Mouse (Mus musculus): ENCODE measurements around the gene Vps33b.

Gene Vps33b

DNA sequence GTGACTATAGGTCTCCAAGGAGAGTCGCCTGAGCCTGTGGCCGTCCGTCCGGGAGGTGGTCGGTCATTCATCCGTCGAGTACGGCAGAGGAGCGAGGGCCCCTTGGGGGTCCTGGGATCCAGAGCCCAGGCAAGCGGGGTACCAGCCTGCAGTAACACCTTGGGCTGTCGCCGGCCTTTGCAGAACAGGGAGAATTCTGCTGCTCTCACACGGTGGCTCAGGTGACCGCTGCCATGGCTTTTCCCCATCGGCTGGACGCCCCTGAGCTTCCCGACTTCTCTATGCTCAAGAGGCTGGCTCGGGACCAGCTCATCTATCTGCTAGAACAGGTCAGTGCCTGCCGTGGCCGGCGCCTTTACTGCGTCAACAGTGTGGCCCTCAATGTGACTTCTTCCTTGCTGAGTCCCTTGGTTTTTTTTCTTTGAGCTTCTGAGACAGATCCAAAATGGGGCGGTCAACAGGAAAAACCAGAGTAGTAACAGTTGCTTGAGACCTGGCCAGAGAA lies 354 bp downstream of the Vps33b start:
- no peak for DNase-seq (ENCODE audit: low spot score)

DNA sequence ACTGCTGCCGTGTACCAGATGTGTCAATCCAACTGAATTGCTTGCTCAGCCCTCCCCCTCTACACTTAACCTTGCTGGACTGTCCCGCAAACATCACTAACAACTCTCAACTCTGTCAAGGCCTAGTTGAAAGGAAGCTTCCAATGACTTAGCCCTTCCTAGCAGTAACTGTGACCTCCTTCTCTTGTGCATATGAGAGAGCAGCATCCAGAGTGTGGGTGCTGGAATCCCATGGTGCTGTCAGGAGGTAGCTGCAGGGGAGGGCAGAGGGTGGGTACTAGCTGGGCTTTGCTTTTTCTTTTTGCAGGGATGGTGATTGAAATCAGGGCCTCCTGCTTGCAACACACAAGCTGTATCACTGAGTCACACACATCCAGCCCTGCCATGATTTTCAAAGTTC lies 4.0 kb downstream of the Vps33b start:
- DNase-seq (ENCODE audit: low spot score): no peak

GRCm38 (mm10) chr7:80276374-80276773 lies 6.9 kb downstream of the Vps33b start:
- DNase-seq (ENCODE audit: low spot score): no peak

GRCm38 (mm10) chr7:80280032-80280431 lies 10.6 kb downstream of the Vps33b start:
- no peak for DNase-seq (ENCODE audit: low spot score)

GRCm38 (mm10) chr7:80280998-80281397 lies 11.5 kb downstream of the Vps33b start:
- DNase-seq (ENCODE audit: low spot score): no peak

- no peak for DNase-seq (ENCODE audit: low spot score)
Observed at GRCm38 (mm10) chr7:80281646-80282045, 12.2 kb downstream of the Vps33b start.

DNA sequence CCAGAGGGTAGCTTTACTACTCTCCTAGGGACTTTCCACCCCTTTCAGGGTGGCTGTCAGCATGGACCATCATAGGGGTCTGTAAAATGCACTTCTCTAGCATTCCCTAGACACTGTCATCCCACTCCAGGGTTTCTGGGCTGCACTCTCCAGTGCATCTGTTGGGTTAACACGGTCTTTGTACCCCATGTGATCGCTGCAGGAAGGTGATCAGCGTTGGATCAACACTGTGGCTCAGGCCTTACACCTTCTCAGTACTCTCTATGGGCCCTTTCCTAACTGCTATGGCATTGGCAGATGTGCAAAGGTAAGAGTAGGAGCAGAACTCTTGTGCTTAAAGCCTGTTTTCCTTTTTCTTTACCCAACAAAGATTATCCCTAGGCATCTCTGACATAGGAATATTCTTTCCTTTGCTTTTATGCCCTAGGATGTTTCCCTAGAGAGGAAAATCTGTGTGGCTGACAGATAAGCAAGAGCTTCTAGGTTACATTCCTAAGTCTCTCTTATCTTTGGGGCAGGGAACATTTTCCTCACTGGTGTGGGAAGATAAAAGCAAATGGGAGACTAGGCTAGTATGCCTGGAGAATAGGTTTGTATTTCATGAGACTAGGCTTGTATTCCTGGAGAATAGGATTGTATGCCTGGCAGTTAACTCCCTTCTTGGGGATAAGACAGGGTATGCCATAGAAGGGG lies 13.9 kb downstream of the Vps33b start:
- DNase-seq (ENCODE audit: low spot score): no peak

GRCm38 (mm10) chr7:80284391-80284790 lies 14.9 kb downstream of the Vps33b start:
- DNase-seq (ENCODE audit: low spot score): no peak

GRCm38 (mm10) chr7:80285725-80286124 lies 16.3 kb downstream of the Vps33b start:
- DNase-seq (ENCODE audit: low spot score): no peak

DNA sequence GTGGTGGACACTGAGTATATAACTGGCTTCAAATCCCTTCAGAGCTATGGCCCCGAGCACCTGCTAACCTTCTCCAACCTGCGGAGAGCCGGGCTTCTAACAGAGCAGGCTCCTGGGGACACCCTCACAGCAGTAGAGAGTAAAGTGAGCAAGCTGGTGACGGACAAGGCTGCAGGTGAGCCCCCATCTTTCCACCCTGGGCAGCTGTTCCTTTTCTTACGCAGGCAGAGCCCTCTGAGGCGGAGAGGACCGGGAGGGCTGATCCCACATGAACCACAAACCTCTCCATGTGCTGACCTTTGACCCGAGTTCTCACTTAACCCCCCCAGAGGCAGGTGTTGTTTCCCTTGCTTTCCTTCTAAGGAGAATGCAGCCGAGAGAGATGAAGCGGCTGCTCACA lies 18.3 kb downstream of the Vps33b start:
- DNase-seq (ENCODE audit: low spot score): no peak

GRCm38 (mm10) chr7:80294062-80294763 lies 24.8 kb downstream of the Vps33b start, which contains the start of gene Prc1:
Prc1 (plus strand) TSS chr7:80294450.
- DNase-seq (ENCODE audit: low spot score): peak; percentile 92

DNA sequence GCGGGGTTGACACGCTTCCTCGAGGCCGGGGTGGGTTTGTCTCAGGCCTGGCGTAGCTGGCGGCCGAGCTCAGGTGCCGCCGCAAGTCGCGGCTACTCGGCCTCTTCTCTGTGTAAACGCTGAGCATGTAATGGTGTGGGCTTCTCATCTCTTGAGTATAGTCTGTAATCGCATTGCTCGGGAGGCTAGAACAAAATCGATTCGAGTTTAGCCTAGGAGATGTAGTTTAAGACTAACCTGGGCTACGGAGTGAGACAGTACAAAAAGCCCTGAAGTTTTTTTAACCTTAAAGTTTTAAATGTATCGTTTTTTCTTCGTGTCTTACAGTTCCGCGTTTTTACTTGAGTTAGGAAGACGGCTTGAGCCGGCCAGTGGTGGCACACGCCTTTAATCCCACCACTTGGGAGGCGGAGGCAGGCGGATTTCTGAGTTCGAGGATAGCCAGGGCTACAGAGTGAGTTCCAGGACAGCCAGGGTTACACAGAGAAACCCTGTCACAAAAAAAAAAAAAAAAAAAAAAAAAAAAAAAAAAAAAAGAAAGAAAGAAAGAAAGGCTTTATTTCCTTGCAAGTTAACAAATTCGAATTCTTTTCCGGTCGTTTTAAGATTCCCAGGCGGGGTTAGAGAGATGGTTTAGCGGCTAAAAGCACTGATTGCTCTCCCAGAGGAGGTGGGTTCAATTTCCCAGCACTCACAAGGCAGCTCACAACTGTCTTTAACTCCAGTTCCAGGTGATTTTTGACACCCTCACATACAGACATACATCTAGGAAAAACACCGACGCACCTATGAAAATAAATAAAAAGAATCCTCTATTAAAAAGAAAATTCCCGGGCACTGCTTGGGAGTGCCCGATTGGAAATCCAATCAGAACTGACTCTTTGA lies 25.6 kb downstream of the Vps33b start:
- no peak for DNase-seq (ENCODE audit: low spot score)

- DNase-seq (ENCODE audit: low spot score): no peak
Observed at GRCm38 (mm10) chr7:80296462-80296861, 27.0 kb downstream of the Vps33b start.

- DNase-seq (ENCODE audit: low spot score): no peak
Observed at GRCm38 (mm10) chr7:80297041-80297440, 27.6 kb downstream of the Vps33b start.

DNA sequence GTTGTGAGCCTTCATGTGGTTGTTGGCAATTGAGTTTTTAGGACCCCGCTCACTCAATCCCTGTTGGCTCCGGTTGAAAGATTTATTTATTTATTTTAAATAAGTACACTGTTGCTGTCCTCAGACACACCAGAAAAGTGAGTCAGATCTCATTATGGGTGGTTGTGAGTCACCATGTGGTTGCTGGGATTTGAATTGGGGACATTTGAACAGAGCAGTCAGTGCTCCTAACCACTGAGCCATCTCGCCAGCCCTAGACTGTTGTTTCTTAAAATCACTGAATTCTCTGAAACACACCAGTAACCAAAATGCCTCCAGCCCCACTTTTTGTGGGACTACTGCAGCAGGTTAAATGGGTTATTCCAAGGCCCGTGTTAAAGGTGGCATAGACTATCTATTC lies 29.3 kb downstream of the Vps33b start:
- no peak for DNase-seq (ENCODE audit: low spot score)

DNA sequence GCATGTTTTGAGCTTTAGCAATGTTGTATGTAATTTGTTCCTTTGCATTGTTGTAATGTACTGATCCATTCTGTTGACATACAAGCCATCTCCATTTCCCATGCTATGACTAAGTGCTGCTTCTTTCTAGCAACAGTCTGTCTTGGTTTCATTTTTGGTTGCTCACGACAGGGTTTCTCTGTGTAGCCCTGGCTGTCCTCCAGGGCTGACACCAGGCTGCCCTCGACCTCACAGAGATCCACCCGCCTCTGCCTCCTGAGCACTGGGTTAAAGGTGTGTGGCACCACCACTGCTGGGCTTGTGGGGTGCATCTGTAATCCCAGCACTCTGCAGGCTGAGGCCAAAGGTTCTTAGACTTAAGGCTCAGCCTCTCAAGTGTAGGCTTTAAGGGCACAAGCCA lies 30.1 kb downstream of the Vps33b start:
- no peak for DNase-seq (ENCODE audit: low spot score)

DNA sequence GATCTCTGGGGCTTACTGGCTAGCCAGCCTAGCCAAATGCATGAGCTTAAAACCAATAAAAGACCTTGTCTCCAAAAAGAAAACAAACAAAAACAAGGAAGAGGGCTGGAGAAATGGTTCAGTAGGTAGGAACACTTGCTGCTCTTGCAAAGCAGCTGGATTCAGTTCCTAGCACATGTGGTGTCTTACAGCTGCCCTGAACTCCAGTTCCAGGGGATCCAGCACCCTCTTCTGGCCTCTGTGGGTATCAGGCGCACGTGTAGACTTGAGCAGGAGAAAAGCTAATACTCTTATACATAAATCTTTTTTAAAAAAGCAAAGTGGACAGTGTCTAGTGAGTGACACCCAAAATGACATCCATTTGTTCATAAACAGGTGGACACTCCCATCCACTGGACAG lies 32.1 kb downstream of the Vps33b start:
- DNase-seq (ENCODE audit: low spot score): no peak

GRCm38 (mm10) chr7:80307766-80308165 lies 38.3 kb downstream of the Vps33b start:
- DNase-seq (ENCODE audit: low spot score): no peak

DNA sequence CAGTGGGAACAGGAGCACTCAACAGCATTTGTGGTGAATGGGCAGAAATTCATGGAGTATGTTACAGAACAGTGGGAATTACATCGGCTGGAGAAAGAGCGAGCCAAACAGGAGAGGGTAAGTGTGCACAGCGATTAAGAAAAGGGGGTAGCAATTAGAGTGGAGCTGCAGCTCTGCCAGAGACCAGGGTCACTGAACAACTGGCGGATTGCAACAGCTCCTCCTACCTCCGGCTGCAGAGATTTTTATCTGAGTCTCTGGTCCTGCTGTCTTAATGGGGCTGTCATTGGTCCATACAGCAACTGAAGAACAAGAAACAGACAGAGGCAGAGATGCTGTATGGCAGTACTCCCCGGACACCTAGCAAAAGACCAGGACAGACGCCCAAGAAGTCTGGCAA lies 41.3 kb downstream of the Vps33b start:
- no peak for DNase-seq (ENCODE audit: low spot score)

DNA sequence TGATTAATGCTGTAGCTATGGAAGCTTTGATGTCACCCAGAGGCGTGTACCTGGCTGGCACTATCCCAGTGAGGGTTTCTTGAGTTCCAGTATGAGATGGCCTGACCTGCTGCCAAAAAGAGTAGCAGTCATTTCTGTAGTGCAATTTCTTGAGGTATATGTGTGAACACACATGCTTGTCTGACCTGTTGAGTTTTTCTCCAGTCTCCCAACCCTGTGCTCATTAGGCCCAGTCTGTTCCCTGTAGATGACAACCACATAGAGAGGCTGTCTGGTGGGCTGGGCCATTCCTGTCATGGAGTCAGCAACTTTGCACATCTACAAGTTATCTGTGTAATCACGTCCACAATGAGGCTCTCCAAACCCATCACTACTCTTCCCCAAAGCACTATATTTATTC lies 46.3 kb downstream of the Vps33b start:
- DNase-seq (ENCODE audit: low spot score): no peak

GRCm38 (mm10) chr7:80317439-80318115 lies 48.1 kb downstream of the Vps33b start:
- DNase-seq (ENCODE audit: low spot score): no peak

- no peak for DNase-seq (ENCODE audit: low spot score)
Observed at GRCm38 (mm10) chr7:80318670-80319069, 49.2 kb downstream of the Vps33b start.
